Mouse (Mus musculus) T-cell, adult 2 months (primary cell): Measurements from ENCODE around the gene Ntn4.

ENCODE experiments used
- DNase-seq: peaks from one replicate; pipeline ENCODE4 v3.0.0; 2022; ENCODE audit warnings: low spot score

Gene Ntn4

GRCm38 (mm10) chr10:93730514-93730913, 90.0 kb downstream of the Ntn4 start:
- no peak for DNase-seq

DNA sequence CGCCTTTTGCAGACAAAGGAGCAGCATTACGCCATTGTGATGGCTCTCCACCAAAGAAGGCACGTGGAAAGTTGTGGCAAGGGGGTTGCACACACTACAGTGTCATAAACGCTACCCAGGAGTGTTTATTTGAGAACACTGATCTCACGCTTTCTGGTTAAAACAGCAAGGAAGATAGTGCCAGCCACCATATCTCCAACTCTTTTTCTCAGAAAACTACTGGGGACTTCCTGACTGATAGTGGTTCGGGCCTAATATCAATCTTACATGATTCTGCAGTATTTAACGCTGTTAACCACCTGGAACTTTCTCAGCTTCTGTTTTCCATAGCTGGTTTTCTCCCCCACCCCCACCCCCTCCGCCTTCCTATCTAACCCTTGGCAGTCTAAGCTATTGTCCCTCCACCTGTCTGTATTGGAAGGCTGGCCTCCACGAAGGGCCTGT, 90.8 kb downstream of the Ntn4 start:
- no peak for DNase-seq

- DNase-seq, result no peak
Measured at GRCm38 (mm10) chr10:93736114-93736645, 95.7 kb downstream of the Ntn4 start.

GRCm38 (mm10) chr10:93737080-93737479, 96.6 kb downstream of the Ntn4 start:
- no peak for DNase-seq

- no peak for DNase-seq
Measured at GRCm38 (mm10) chr10:93741446-93742096, 101.1 kb downstream of the Ntn4 start.

- DNase-seq, result no peak
Measured at GRCm38 (mm10) chr10:93742097-93742446, 101.6 kb downstream of the Ntn4 start.

GRCm38 (mm10) chr10:93742598-93742997, 102.1 kb downstream of the Ntn4 start:
- no peak for DNase-seq

- no peak for DNase-seq
Measured at GRCm38 (mm10) chr10:93749267-93750192, 109.0 kb downstream of the Ntn4 start.

- no peak for DNase-seq
Measured at GRCm38 (mm10) chr10:93751302-93751701, 110.8 kb downstream of the Ntn4 start.

- no peak for DNase-seq
Measured at GRCm38 (mm10) chr10:93753711-93754391, 113.4 kb downstream of the Ntn4 start.

GRCm38 (mm10) chr10:93756211-93756610, 115.7 kb downstream of the Ntn4 start:
- DNase-seq, result no peak

- no peak for DNase-seq
Measured at GRCm38 (mm10) chr10:93759644-93760043, 119.2 kb downstream of the Ntn4 start.

DNA sequence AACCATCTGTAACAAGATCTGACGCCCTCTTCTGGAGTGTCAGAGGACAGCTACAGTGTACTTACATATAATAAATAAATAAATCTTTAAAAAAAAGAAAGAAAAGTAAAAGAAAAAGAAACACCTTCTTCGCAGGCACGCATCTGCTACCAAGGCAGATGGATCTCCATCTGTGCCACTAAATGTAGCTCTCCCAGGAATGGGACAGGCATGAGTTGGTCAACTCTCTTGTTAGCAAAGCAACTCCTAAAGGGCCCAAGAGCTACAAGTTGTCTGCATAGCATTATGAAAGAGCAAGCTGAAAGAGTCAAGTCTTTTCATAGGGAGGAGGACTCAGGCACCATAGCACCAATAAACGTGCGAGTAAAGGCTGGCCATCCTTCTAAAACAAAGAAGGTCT, 119.9 kb downstream of the Ntn4 start:
- no peak for DNase-seq

- peak; percentile 33 for DNase-seq
Measured at GRCm38 (mm10) chr10:93763074-93763473, 122.6 kb downstream of the Ntn4 start.

- DNase-seq, result no peak
Measured at GRCm38 (mm10) chr10:93766221-93766620, 125.7 kb downstream of the Ntn4 start.

- no peak for DNase-seq
Measured at GRCm38 (mm10) chr10:93767245-93767644, 126.8 kb downstream of the Ntn4 start.

DNA sequence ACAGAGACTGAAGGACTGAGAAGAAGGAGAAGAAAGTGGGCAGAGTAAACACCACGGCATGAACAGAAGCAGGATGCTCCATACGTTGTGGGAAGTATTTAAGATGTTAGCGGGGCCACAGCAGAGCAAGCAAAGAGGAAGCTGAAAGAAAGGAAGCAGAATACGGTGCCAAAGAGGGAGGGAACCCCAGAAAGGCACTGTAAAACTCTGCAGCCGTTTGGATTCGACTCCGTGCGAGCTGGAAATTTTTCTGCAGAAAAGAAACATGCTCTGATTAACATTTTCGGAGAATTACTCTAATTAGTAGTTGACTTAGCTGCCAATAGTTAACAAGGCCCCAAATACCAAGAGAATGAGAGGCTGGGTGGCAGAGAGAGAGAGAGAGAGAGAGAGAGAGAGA, 127.7 kb downstream of the Ntn4 start:
- DNase-seq, result no peak

GRCm38 (mm10) chr10:93771931-93772465, 131.5 kb downstream of the Ntn4 start:
- DNase-seq, result no peak

GRCm38 (mm10) chr10:93772492-93772891, 132.0 kb downstream of the Ntn4 start:
- no peak for DNase-seq

DNA sequence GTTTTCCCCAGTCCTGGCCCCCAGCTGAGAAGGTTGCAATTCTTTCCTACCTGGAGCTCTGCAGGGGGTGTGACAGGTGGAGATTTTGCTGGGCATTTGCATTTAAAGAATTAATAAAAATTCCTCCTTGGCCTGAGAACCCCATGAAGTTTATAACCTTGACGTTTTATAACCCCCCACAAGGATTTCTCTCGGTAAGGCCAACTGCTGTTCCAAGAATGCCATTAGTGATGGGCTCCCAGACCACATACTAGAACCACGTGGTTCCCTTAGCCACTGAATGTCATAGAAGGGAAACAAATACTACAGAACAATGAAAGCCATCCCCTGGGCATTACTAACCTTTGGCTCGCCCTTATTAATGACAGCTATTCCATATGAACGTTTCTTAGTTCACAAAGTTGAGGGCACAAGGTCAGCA, 136.3 kb downstream of the Ntn4 start:
- DNase-seq, result no peak

DNA sequence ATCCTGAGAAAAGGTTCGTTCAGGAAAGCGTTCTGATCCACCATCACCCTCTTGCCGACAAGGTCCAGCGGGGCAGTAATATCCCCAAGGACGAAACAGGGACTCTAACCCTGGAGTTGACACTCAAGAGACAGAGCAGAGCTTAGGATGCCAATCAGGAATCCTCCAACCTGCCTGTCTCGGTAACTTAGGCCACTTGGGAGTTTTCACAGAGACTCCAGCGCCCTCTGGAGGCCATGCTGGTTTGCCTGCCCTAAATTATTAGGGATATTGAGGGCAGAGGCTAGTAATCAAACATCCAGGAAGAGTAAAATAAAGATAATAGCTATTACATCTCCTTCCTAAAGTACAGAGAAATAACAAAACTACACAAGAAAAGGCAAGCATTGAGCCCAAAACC, 136.9 kb downstream of the Ntn4 start:
- no peak for DNase-seq
